Mouse (Mus musculus) ES-E14 (cell line): ENCODE data around the gene Ctnnbl1. TPM values are rescaled to one million over a fixed set of nuclear protein-coding genes. Genes with fewer than 3 reads are reported as not detected.
A peak's percentile ranks its signal among the peaks of the same experiment; 100 is the strongest.

Experiments used
- DNase-seq: peaks from one replicate; pipeline ENCODE4 v3.0.0-alpha.2; 2013; ENCODE audit warnings: low read depth, low spot score
- H3K27ac ChIP-seq: 2 replicates; pipeline ENCODE4 v1.5.1; 2012; ENCODE audit warnings: low read depth, mild to moderate bottlenecking, low read length, moderate library complexity, mixed read lengths; ENCODE audit not compliant: poor library complexity, insufficient read depth, severe bottlenecking
- H3K36me3 ChIP-seq: 2 replicates; pipeline ENCODE4 v1.6.1; 2012; ENCODE audit warnings: mild to moderate bottlenecking, low read length, moderate library complexity, mixed read lengths; ENCODE audit not compliant: control insufficient read depth, poor library complexity, insufficient read depth, severe bottlenecking
- H3K4me1 ChIP-seq, 2 experiments: fragments of 150-350 bp in 1 of 2; sonication (generic) in 1 of 2; 2 replicates each; pipeline ENCODE4 v1.6.1; 2012; ENCODE audit warnings: low read length in 2 of 2, mild to moderate bottlenecking in 1 of 2, mixed read lengths in 1 of 2; ENCODE audit not compliant: control insufficient read depth in 2 of 2, insufficient read depth in 2 of 2, poor library complexity in 1 of 2
- H3K4me3 ChIP-seq, 2 experiments: fragments of 150-350 bp in 1 of 2; sonication (generic) in 1 of 2; 2 replicates each; pipeline ENCODE4 v1.5.1; 2012; ENCODE audit warnings: low read length in 2 of 2, low read depth in 1 of 2, mild to moderate bottlenecking in 1 of 2, mixed read lengths in 1 of 2; ENCODE audit not compliant: insufficient read depth in 1 of 2, poor library complexity in 1 of 2, severe bottlenecking in 1 of 2
- H3K9ac ChIP-seq: 2 replicates; pipeline ENCODE4 v1.6.1; 2012; ENCODE audit warnings: low read depth, mild to moderate bottlenecking, low read length, mixed read lengths; ENCODE audit not compliant: poor library complexity, insufficient read depth, severe bottlenecking
- H3K9me3 ChIP-seq: fragments of 150-350 bp; sonication (generic); 2 replicates; pipeline ENCODE4 v1.6.1; 2012; ENCODE audit warnings: low read depth, mild to moderate bottlenecking, low read length; ENCODE audit not compliant: control insufficient read depth, insufficient read depth
- CHD2 ChIP-seq: IDR thresholded peaks from 2 replicates; pipeline ENCODE4 v1.6.1; 2014; ENCODE audit warnings: mild to moderate bottlenecking, low read depth, low read length, inconsistent platforms
- HCFC1 ChIP-seq: IDR thresholded peaks from 2 replicates; pipeline ENCODE4 v1.6.1; 2012; ENCODE audit warnings: low read length, inconsistent platforms, borderline replicate concordance; ENCODE audit not compliant: insufficient read depth
- MAFK ChIP-seq: IDR thresholded peaks from 2 replicates; pipeline ENCODE4 v1.6.1; 2014; ENCODE audit warnings: mild to moderate bottlenecking, low read depth, low read length, inconsistent platforms; ENCODE audit not compliant: insufficient read depth
- ZC3H11A ChIP-seq: IDR thresholded peaks from 2 replicates; pipeline ENCODE4 v1.6.1; 2012; ENCODE audit warnings: low read depth, mild to moderate bottlenecking, inconsistent platforms, low read length, borderline replicate concordance
- ZNF384 ChIP-seq: IDR thresholded peaks from 2 replicates; pipeline ENCODE4 v1.6.1; 2012; ENCODE audit warnings: low read depth, low read length, inconsistent platforms
- in situ Hi-C, 2 experiments: fragments of 600-800 bp; cut with MboI; formaldehyde crosslinking; loops; one replicate each; pipeline ENCODE4 v1.15.1; 2025; ENCODE audit warnings: low sequenced_read_pairs in 2 of 2, inconsistent platforms in 1 of 2; ENCODE audit not compliant: unreplicated experiment in 2 of 2
- total RNA-seq: library from RNA; depleted of rRNA; stranded (reverse); fragments of 300-350 nt; gene quantifications from 2 replicates; pipeline ENCODE4 v1.2.3, GENCODE M21; 2012

The Ctnnbl1 gene
- total RNA-seq, 1 experiment, result 63.9 TPM

DNA sequence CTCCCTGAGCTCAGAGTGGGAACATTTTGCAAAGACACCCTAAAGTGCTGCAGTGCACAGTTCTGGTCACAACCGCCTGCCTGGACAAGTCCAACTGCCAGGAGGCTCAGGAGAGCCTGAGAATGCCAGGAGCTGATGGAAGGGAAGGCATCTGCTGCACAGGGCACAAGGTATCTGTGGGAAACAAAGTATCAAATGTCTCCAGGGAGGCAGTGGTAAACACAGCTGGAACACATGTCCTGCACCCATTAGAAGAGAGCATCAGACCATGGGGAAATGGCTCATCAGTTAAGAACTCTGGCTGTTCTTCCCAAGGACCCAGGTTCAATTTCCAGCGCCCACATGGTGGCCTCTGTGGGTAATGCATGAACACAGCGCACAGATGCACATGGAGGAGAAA is 43.6 kb upstream of the Ctnnbl1 start:
- Histone ChIP-seq H3K4me1 (peaks cover 2 to 6% of the 10 kb centered on the region in 2 experiments; a peak in 1 of 4 replicates), H3K27ac (no peak overlapping the region), H3K9me3 (peaks cover 2% of the 10 kb centered on the region; the same call in 1 of the 2 replicates), H3K4me3 (no peak overlapping the region), H3K36me3 (no peaks in the 10 kb centered on the region), H3K9ac (no peak overlapping the region)
- in situ Hi-C loops, result no loop called here
- TF ChIP-seq ZNF384 (no peak), MAFK (no peak), ZC3H11A (no peak), HCFC1 (no peak), CHD2 (no peak)
- no peak for DNase-seq

DNA sequence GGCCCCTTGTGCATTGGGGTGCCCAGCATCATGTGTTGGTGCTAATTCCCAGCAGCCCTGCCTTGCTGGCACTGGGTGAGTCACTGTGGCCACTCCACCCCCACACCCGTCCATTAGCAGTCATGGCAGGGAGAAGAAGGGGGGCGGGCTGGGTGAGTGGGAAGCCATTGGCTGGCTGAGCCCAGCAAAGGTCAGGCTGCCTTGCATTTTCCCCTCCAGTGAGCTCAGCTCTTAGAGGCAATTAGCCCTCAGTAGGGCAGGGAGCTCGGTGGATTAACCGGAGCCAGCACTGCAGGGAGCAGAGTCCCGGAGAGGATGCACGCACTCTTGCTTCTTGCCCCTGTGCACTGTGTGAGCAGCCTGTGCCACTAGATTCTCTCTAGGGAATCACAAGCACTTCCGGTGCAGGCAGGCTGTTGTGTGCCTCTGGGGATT is 40.9 kb upstream of the Ctnnbl1 start:
- TF ChIP-seq ZNF384, result no peak
- TF ChIP-seq CHD2, result no peak
- TF ChIP-seq HCFC1, result no peak
- TF ChIP-seq MAFK, result no peak
- no peak for TF ChIP-seq ZC3H11A
- H3K4me3 ChIP-seq, result no peak overlapping the region
- H3K4me1 ChIP-seq, result peaks cover 2 to 6% of the 10 kb centered on the region in 2 experiments; a peak in 1 of 4 replicates
- no peak overlapping the region for H3K9ac ChIP-seq
- in situ Hi-C loops, result no loop called here
- H3K36me3 ChIP-seq, result no peaks in the 10 kb centered on the region
- H3K27ac ChIP-seq, result peak overlapping the region; percentile 5; the same call in 1 of the 2 replicates
- DNase-seq, result no peak
- H3K9me3 ChIP-seq, result peaks cover 2% of the 10 kb centered on the region; the same call in 1 of the 2 replicates

DNA sequence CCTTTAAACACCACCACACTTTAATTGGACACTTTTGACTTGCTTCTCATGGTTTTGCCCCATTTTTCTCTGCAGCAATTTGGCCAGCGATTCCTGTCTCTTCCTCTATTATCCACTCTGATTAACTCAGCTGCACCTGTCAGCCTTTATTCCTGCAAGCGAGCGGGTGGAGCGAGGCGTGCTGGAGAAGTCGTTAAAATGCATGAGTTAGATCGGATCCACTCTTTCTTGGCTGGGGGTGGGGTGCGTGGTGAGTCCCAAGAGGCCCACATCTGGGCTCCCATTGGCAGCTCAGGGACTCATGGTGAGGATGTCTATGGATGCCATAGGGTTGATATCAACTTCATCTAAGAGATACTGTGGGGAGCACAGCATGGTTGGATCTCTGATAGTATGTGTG is 34.0 kb upstream of the Ctnnbl1 start:
- DNase-seq, result no peak
- Histone ChIP-seq H3K4me3 (no peak overlapping the region), H3K36me3 (no peaks in the 10 kb centered on the region), H3K9me3 (no peaks in the 10 kb centered on the region), H3K4me1 (peaks cover 0 to 25% of the 10 kb centered on the region in 2 experiments; a peak in 1 of 4 replicates), H3K9ac (no peak overlapping the region), H3K27ac (no peak overlapping the region)
- in situ Hi-C loops, result no loop called here
- TF ChIP-seq HCFC1 (no peak), ZNF384 (no peak), CHD2 (no peak), MAFK (no peak), ZC3H11A (no peak)

DNA sequence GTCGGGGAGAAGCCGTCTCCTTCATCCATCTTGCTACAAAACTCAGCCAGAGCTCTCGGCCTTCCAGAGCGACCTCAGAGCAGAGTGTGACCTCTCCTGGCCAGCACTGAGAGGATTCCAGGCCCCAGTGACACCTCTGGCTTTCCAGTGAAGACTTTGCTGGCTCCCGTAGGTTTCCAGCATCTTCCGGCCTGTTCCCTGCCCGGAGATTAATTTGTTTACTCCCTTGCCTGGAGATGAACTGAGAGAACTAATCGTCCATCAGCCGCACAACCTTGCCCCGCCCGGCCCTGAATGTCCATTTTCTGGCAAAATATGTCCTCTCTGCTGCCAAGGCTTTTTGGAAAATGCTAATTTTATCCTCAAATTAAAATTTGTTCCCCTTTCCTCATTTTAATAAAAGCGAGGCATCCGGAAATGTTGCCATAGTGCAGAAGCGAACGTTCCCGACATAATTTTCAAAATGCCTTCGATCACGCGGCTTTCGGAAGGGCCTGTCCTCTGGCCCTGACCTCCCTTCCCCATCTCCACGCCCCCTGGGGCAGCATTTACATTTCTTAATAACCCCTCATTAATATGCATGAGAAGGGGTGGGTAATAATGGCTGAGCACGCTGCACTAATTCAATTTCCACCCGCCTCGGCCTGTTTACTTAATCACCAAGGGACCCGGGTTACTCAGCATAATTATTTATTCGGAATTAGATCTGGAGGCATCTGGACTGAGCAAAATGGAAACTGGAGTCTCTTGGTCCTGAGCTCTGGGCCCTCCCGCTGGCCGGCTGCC is 32.0 kb upstream of the Ctnnbl1 start:
- TF ChIP-seq ZNF384, result no peak
- no peak for TF ChIP-seq ZC3H11A
- no peak for TF ChIP-seq HCFC1
- TF ChIP-seq CHD2, result no peak
- TF ChIP-seq MAFK, result no peak
- Histone ChIP-seq H3K4me3 (no peak overlapping the region), H3K27ac (no peak overlapping the region), H3K9me3 (no peaks in the 10 kb centered on the region), H3K9ac (no peak overlapping the region), H3K4me1 (peaks cover 0 to 25% of the 10 kb centered on the region in 2 experiments; a peak in 1 of 4 replicates), H3K36me3 (no peaks in the 10 kb centered on the region)
- in situ Hi-C loops, result no loop called here
- no peak for DNase-seq
